Mouse (Mus musculus): ENCODE measurements around the gene Tcf23. TPM values are rescaled to one million over a fixed set of nuclear protein-coding genes. Genes with fewer than 3 reads are reported as not detected.
A peak's percentile ranks its signal among the peaks of the same experiment; 100 is the strongest.

The Tcf23 gene
- polyA plus RNA-seq, 1 experiment from 2014 or later: not detected

DNA sequence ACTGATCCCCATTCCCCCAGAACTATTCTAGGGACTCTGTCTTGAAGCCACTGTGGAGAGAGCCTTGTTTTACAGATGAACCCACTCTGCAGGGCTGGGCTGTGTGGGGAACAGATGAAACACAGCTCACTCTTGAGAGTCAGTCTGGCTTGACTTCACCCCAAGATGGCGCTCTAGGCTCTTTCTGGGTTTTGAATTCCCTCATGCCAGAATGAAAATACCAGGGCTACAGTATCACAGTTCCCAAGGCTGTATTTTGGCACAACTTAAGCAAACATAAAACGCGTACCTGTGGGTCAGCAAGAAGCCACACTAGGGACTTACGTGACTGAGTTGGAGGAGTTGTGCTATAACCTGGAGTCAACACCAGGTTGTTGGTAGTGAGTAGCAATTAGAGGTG, 38.3 kb upstream of the Tcf23 start:
- H3K4me2 ChIP-seq (replicated peaks): no peak overlapping the region
- H3K9me3 ChIP-seq: no peaks in the 10 kb centered on the region
- ATAC-seq (ENCODE audit: low FRiP score, low read depth): peak; percentile 34; the same call in 1 of the 2 replicates
- no peaks in the 10 kb centered on the region for H3K27me3 ChIP-seq
- H3K27ac ChIP-seq: no peak overlapping the region
- peaks cover 3% of the 10 kb centered on the region; the same call in 1 of the 2 replicates for H3K36me3 ChIP-seq
- H3K9ac ChIP-seq: no peak overlapping the region
- H3K4me3 ChIP-seq: no peak overlapping the region
- peaks cover 9% of the 10 kb centered on the region; the same call in 1 of the 2 replicates for H3K4me1 ChIP-seq
- 41% methylated on average over 4 of the region's 4 CpGs for WGBS

DNA sequence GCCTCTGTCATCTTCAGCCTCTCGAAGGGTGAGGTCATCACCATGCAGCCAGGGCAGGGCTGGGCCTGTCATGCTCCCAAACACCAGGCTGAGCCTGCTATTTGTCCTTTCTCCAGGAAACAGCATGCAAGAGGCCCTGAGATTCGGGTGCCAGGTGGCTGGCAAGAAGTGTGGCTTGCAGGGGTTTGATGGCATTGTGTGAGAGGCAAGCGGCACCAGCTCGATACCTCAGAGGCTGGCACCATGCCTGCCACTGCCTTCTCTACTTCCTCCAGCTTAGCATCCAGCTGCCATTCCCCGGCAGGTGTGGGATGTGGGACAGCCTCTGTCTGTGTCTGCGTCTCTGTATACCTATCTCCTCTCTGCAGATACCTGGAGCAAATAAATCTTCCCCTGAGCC, 37.6 kb upstream of the Tcf23 start:
- no peak for ATAC-seq (ENCODE audit: low FRiP score, low read depth)
- no peak overlapping the region for H3K27ac ChIP-seq
- H3K4me2 ChIP-seq (replicated peaks): no peak overlapping the region
- H3K27me3 ChIP-seq: no peaks in the 10 kb centered on the region
- H3K9me3 ChIP-seq: no peaks in the 10 kb centered on the region
- H3K9ac ChIP-seq: 0 out of 2 replicates have a peak overlapping the region, but pooled peaks have one; percentile 13
- H3K36me3 ChIP-seq: no peaks in the 10 kb centered on the region
- no peak overlapping the region for H3K4me3 ChIP-seq
- H3K4me1 ChIP-seq: peaks cover 9% of the 10 kb centered on the region; the same call in 1 of the 2 replicates
- 78% methylated on average over 6 of the region's 6 CpGs for WGBS

DNA sequence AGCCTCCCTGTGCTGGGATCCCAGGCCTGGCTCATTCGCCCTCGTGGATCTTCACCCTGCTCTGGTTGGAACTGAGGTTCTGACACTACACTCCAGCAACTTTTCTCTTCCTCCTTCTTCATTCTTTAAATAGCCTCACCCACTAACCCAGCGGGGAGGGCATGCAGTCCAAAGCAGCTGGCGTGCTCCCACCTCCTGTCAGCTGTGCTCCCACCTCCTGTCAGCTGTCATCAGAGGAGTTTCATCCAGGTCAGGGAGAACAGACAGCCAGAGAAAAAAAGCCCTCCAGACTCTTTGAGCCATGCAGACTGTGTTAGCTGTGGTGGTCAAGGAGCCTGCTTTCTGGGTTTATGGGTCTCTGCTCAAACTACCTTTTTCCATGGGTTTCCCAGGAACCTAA, 37.1 kb upstream of the Tcf23 start:
- no peaks in the 10 kb centered on the region for H3K9me3 ChIP-seq
- H3K36me3 ChIP-seq: no peaks in the 10 kb centered on the region
- H3K27me3 ChIP-seq: no peaks in the 10 kb centered on the region
- H3K9ac ChIP-seq: no peak overlapping the region
- no peak for ATAC-seq (ENCODE audit: low FRiP score, low read depth)
- no peak overlapping the region for H3K27ac ChIP-seq
- WGBS: 70% methylated on average over 4 of the region's 4 CpGs
- H3K4me3 ChIP-seq: no peak overlapping the region
- peaks cover 9% of the 10 kb centered on the region; the same call in 1 of the 2 replicates for H3K4me1 ChIP-seq
- no peak overlapping the region for H3K4me2 ChIP-seq (replicated peaks)

DNA sequence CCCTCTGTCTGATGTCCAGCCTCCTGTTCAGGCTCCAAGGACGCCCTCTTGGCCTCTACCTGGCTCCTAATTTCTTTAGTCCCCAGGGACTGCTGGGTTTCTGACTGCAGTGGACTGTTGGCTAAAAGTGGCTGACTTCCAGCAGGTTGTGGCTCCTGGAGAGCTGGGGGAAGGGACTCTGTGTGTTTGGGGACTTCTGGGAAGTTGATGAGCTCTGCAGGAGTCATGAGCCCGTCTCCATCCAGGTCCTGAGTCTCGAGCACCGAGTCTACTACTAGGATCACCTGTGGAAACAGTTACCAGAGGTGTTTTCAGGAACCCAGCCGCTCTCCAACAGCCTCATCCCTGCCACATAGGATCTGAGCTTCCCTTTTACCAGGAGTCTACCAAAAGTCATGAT, 34.8 kb upstream of the Tcf23 start:
- 62% methylated on average over 5 of the region's 5 CpGs for WGBS
- ATAC-seq (ENCODE audit: low FRiP score, low read depth): no peak
- Histone ChIP-seq H3K9me3 (no peaks in the 10 kb centered on the region), H3K4me2 (replicated peaks) (no peak overlapping the region), H3K27me3 (no peaks in the 10 kb centered on the region), H3K9ac (no peak overlapping the region), H3K36me3 (no peaks in the 10 kb centered on the region), H3K27ac (no peak overlapping the region), H3K4me1 (peaks cover 5% of the 10 kb centered on the region; the same call in 1 of the 2 replicates), H3K4me3 (no peak overlapping the region)

DNA sequence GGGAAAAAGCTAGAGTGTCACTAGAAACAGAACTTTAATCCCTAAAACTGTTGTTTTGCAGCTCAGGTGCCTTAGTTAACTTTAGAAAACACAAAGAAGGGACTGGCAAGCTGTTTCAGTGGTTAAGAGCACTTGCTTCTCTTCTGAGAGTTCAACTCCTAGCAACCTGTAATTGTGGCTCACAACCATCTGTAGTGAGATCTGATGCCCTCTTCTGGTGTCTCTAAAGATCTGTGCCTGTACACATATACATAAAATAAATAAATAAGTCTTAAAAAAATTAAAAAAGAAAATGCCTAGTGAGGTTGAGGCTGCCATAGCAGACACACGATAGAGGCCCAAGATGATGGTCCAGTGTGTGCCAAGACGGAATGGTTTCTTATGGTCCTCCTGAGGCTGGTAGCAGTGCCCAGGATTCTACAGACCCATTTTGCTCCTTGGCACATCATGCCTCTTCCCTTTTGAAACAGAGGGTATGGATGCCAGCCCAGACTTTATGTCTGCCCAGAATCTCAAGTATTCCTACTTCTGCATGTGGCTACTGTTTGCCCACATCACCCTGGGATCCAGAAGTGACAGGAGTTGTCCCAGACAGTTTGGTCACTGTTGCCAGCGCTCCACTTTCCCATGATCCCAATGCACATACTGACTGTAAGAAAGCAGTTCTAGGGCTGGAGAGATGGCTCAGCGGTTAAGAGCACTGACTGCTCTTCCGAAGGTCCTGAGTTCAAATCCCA, 33.6 kb upstream of the Tcf23 start:
- H3K27ac ChIP-seq: no peak overlapping the region
- H3K9ac ChIP-seq: no peak overlapping the region
- no peaks in the 10 kb centered on the region for H3K9me3 ChIP-seq
- H3K4me2 ChIP-seq (replicated peaks): no peak overlapping the region
- WGBS: 90% methylated on average over 5 of the region's 5 CpGs
- peaks cover 5% of the 10 kb centered on the region; the same call in 1 of the 2 replicates for H3K4me1 ChIP-seq
- H3K4me3 ChIP-seq: no peak overlapping the region
- ATAC-seq (ENCODE audit: low FRiP score, low read depth): no peak
- H3K27me3 ChIP-seq: no peaks in the 10 kb centered on the region
- H3K36me3 ChIP-seq: no peaks in the 10 kb centered on the region

DNA sequence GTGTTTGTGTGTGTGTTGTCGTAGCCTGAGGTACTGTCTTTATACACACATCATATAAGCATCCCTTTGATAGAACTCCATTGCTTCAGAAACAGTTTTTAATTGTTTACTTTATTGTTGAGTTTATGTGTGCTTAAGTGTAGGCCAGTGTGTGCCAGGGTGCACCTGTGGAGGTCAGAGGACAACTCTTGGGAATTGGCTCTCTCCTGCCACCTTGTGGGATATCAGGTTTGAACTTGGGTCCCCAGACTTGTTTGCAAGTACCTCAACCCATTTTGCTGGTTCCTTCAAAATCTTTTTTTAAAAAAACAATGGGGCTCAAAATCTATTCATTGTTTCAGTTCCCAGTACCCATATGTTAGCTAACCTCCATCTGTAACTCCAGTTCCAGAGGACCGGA, 25.5 kb upstream of the Tcf23 start:
- H3K4me2 ChIP-seq (replicated peaks): no peak overlapping the region
- H3K4me3 ChIP-seq: no peak overlapping the region
- peaks cover 18% of the 10 kb centered on the region for H3K27me3 ChIP-seq
- H3K4me1 ChIP-seq: 0 out of 2 replicates have a peak, but pooled peaks cover 4% of the 10 kb centered on the region
- WGBS: 96% methylated on average over 2 of the region's 2 CpGs
- no peak for ATAC-seq (ENCODE audit: low FRiP score, low read depth)
- H3K9ac ChIP-seq: no peak overlapping the region
- H3K9me3 ChIP-seq: no peaks in the 10 kb centered on the region
- no peaks in the 10 kb centered on the region for H3K36me3 ChIP-seq
- no peak overlapping the region for H3K27ac ChIP-seq

DNA sequence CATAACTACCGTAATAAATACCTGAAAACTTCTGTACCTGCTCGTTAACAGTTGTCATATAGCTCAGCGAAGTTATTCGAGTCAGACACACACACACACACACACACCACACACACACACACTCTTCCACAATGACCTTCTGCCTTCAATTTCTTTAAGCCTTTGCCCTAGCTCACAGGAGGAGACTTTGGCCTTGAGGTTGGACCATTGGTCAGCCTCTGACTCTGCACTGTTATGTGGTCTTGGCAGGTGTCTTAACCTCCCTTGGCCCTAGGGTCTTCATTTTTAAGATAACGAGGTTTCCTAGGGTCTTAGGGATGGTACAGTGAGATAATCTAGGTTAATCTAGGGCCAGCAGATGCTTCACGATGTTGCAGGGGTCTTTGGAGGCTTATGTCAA, 24.1 kb upstream of the Tcf23 start:
- Histone ChIP-seq H3K9me3 (no peaks in the 10 kb centered on the region), H3K9ac (no peak overlapping the region), H3K4me1 (peaks cover 13% of the 10 kb centered on the region), H3K27ac (no peak overlapping the region), H3K4me2 (replicated peaks) (peak overlapping the region; percentile 92; the same call in 1 of the 2 replicates), H3K4me3 (no peak overlapping the region), H3K36me3 (no peaks in the 10 kb centered on the region), H3K27me3 (peaks cover 18% of the 10 kb centered on the region)
- ATAC-seq (ENCODE audit: low FRiP score, low read depth): no peak
- 81% methylated on average over 6 of the region's 6 CpGs for WGBS

DNA sequence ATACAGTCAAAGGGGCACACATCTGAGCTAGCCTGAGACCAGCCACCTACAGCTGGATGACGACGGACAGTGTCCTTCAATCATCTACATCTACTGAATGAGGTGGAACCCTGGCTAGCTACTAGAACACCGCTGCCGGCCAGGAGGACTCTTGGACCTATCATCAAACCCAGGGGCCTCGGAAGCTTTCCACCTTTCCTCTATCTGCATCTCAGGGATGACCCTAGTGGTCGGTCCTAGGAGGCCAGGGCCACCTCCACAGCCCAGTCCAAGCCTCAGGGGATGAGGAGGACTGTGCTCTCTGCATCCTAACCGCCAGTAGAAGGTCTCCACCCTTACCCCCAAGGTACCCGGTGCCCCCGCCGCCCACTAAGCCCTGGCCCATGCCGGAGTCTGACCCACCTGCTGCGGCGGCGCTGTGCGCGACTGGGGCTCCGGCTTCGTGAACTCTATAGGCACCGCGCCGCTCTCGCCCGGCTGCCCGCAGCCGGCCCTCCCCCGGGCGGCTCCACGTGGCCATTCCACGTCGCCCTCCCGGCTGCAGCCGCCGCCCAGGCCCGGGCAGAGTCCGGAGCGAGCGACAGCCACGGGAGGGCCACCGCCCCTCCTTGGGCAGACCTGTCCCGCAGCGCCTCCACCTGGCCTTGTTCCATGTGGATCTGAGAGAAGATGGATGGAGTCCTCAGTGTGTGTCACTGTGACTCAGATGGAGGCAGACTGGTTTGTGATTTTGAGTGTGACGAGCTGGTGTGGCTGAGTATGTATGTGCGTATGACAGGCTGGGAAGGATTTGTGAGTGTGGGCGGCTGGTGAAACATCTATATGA, 23.3 kb upstream of the Tcf23 start, which contains the start of gene Cgref1:
TSS of gene Cgref1 (minus strand) at position 636 of the 826 bp plus-strand sequence.
- Histone ChIP-seq H3K36me3 (no peaks in the 10 kb centered on the region), H3K27ac (no peak within 1 kb of the TSS), H3K9me3 (no peaks in the 10 kb centered on the region), H3K4me1 (peaks cover 19% of the 10 kb centered on the region), H3K4me2 (replicated peaks) (peak within 1 kb of the TSS; percentile 92), H3K9ac (peak within 1 kb of the TSS; percentile 74), H3K27me3 (peaks cover 18% of the 10 kb centered on the region), H3K4me3 (peak within 1 kb of the TSS; percentile 54)
- WGBS: 7% methylated on average over 44 of the region's 44 CpGs
- ATAC-seq (ENCODE audit: low FRiP score, low read depth): peak; percentile 30; the same call in 1 of the 2 replicates

DNA sequence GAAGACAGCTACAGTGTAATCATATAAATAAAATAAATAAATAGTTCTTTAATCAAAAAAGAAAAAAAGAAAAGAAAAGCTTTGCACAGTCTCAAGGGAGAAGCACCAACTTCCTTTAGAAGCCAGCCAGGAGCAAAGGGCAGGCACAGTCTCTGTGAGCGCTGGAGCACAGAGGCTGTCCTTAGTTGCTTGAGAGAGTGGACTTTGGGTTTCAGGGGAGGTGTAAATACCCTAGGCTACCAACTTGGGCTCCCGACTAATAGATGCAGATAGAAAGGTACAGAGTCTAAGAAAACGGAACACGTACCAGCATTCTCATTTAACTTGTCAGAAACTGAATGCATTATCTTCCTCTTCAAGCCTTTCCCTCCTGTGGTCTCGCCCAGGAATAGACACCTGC, 19.8 kb upstream of the Tcf23 start:
- Histone ChIP-seq H3K4me3 (no peak overlapping the region), H3K36me3 (peaks cover 22% of the 10 kb centered on the region), H3K4me2 (replicated peaks) (no peak overlapping the region), H3K4me1 (peaks cover 24% of the 10 kb centered on the region), H3K9me3 (no peaks in the 10 kb centered on the region), H3K27ac (no peak overlapping the region), H3K27me3 (peaks cover 18% of the 10 kb centered on the region), H3K9ac (no peak overlapping the region)
- ATAC-seq (ENCODE audit: low FRiP score, low read depth): no peak
- WGBS: 77% methylated on average over 5 of the region's 5 CpGs

DNA sequence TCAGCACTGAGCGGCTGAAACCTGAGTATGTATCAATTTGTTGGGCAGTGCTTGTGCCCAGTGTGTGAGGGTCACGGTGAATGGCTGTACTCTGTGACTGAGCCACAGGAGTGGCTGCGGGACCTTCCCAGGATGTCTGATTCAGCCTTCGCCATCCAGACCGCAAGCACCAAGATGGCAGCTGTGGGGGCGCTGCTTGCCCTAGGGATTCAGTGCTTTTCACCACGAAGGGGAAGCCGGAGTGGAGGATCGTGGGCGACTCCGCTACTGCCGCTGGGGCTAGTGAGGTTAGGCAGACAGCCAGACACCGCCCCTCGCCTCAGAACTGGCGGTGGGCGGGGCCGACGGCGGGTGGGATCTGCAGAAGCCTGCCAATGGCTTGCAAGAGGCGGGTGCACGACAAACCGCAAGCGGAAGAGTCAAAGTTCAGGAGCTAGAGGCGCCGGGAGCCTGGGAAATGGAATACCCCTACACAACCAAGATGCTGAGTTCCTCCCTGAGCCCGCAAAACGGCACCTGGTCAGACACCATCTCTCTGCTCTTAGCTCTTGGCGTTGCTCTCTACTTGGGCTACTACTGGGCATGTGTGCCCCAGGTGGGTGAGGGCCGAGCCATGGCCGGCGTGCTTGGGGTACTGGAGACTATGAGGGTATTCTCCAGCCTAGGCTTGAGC, 18.7 kb upstream of the Tcf23 start:
- H3K27ac ChIP-seq: peak overlapping the region; percentile 83
- H3K4me1 ChIP-seq: peaks cover 24% of the 10 kb centered on the region
- H3K27me3 ChIP-seq: peaks cover 13% of the 10 kb centered on the region
- no peaks in the 10 kb centered on the region for H3K9me3 ChIP-seq
- H3K36me3 ChIP-seq: peaks cover 34% of the 10 kb centered on the region
- peak overlapping the region; percentile 72 for H3K9ac ChIP-seq
- WGBS: under 1% methylated on average over 31 of the region's 31 CpGs
- peak overlapping the region; percentile 53 for H3K4me3 ChIP-seq
- peak; percentile 90 for ATAC-seq (ENCODE audit: low FRiP score, low read depth)
- H3K4me2 ChIP-seq (replicated peaks): peak overlapping the region; percentile 83

DNA sequence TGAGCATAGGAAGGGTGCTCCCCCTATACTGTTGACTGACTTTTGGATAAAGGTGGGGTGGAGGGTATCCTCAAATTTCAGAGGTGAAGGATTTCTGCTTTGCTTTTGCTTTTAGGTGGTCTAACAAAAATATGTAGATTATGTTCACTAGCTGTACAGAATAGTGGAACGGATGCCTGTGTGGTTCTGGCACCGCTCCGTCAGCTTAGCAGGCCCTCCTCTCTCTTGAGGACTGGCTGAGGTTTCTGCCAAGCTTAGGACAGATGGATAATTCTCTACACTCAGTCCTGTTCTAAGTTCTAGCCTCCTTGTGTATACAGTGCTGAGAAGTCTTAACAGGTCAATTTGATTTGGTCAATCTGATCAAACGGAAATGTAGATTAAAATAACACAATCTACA, 18.0 kb upstream of the Tcf23 start:
- H3K27ac ChIP-seq: peak overlapping the region; percentile 83
- ATAC-seq (ENCODE audit: low FRiP score, low read depth): peak; percentile 2; the same call in 1 of the 2 replicates
- peaks cover 7% of the 10 kb centered on the region; the same call in 1 of the 2 replicates for H3K27me3 ChIP-seq

More for the DNA sequence above, 18.0 kb upstream of the Tcf23 start:
- H3K4me3 ChIP-seq: peak overlapping the region; percentile 53
- 70% methylated on average over 4 of the region's 4 CpGs for WGBS
- H3K9me3 ChIP-seq: no peaks in the 10 kb centered on the region
- peak overlapping the region; percentile 83 for H3K4me2 ChIP-seq (replicated peaks)
- H3K9ac ChIP-seq: peak overlapping the region; percentile 72
- peaks cover 21% of the 10 kb centered on the region for H3K4me1 ChIP-seq
- H3K36me3 ChIP-seq: peaks cover 40% of the 10 kb centered on the region
